ENCODE assay signal across 7 mouse cellular contexts in genomic region chr12:104897051-104897618, GRCm38 (mm10). TPM values are rescaled to one million over a fixed set of nuclear protein-coding genes. Genes with fewer than 3 reads are reported as not detected.
DNase-seq lines count a peak whose midpoint lies in the region; ATAC-seq lines count a peak whose summit lies in the region.

No protein-coding gene starts in this region.

- H3K36me3 ChIP-seq in neural tube, embryonic 12.5 days, result no peaks in the 10 kb centered on the region
- H3K36me3 ChIP-seq in forebrain, embryonic 16.5 days (ENCODE audit: control insufficient read depth, insufficient read depth), result no peaks in the 10 kb centered on the region

- no peaks in the 10 kb centered on the region for H3K9me3 ChIP-seq in neural tube, embryonic 12.5 days
- no peaks in the 10 kb centered on the region for H3K9me3 ChIP-seq in forebrain, embryonic 16.5 days (ENCODE audit: control insufficient read depth, low read length)

- WGBS in neural tube, embryonic 12.5 days, result 67% methylated on average over 8 of the region's 8 CpGs
- 56% methylated on average over 8 of the region's 8 CpGs for WGBS in forebrain, embryonic 16.5 days

- no peak overlapping the region for H3K27ac ChIP-seq in neural tube, embryonic 12.5 days
- H3K27ac ChIP-seq in forebrain, embryonic 16.5 days (ENCODE audit: low read length), result peak overlapping the region; percentile 15; the same call in 1 of the 2 replicates

- ATAC-seq in neural tube, embryonic 12.5 days (ENCODE audit: low FRiP score, low read depth), result peak; percentile 25; the same call in 1 of the 2 replicates
- peak; percentile 47 for ATAC-seq in forebrain, embryonic 16.5 days

- H3K9ac ChIP-seq in neural tube, embryonic 12.5 days, result no peak overlapping the region
- no peak overlapping the region for H3K9ac ChIP-seq in forebrain, embryonic 16.5 days (replicated peaks; ENCODE audit: low read depth, low read length)

- no peak for DNase-seq in neural tube, embryonic 10.5 days (ENCODE audit: extremely low spot score, low spot score)
- DNase-seq in kidney, postnatal 14 days, result peak; percentile 75
- DNase-seq in yolk sac, embryonic 10.5 days (ENCODE audit: low spot score), result peak; percentile 32
- no peak for DNase-seq in adrenal gland, postnatal 36 days
- no peak for DNase-seq in adrenal gland, adult (ENCODE audit: inconsistent age in 2 of 2, low spot score in 1 of 2)

- H3K4me3 ChIP-seq in neural tube, embryonic 12.5 days, result no peak overlapping the region
- no peak overlapping the region for H3K4me3 ChIP-seq in forebrain, embryonic 16.5 days (replicated peaks; ENCODE audit: low read length)

- no peak overlapping the region for H3K4me2 ChIP-seq in neural tube, embryonic 12.5 days (replicated peaks)
- no peak overlapping the region for H3K4me2 ChIP-seq in forebrain, embryonic 16.5 days (ENCODE audit: low read length)

- H3K27me3 ChIP-seq in neural tube, embryonic 12.5 days (replicated peaks), result no peaks in the 10 kb centered on the region; the same call in 1 of the 2 replicates
- H3K27me3 ChIP-seq in forebrain, embryonic 16.5 days (replicated peaks; ENCODE audit: control insufficient read depth, insufficient read depth, low read length), result no peaks in the 10 kb centered on the region

- peaks cover 16% of the 10 kb centered on the region; the same call in 1 of the 2 replicates for H3K4me1 ChIP-seq in neural tube, embryonic 12.5 days
- H3K4me1 ChIP-seq in forebrain, embryonic 16.5 days (replicated peaks; ENCODE audit: control insufficient read depth, insufficient read depth, low read length), result peaks cover 7% of the 10 kb centered on the region

RNA-seq across cellular contexts. Expression of gene Clmn, which starts 32.3 kb away (rescaled TPM):
- 2.0 TPM in 2 replicates for polyA plus RNA-seq in neural tube, embryonic 12.5 days (2016; fragmentation: Nextera tagmentation; extraction: Ambion mirVana)
- 0.71 and 0.84 TPM in 2 replicates for polyA plus RNA-seq in forebrain, embryonic 16.5 days (2015; fragmentation: Nextera tagmentation; extraction: Ambion mirVana)
- total RNA-seq in adrenal gland, postnatal 36 days (2021), result 10 to 100 TPM in 1 of 2 experiments, 1 to 10 TPM in 1; 7.9 to 13.2 TPM

Comparison
In these comparisons a context has a peak if more than half of its experiments do, and no peak if none do; other contexts are left out.
1. DNase-seq: peak in kidney, postnatal 14 days (single experiment) and yolk sac, embryonic 10.5 days (single experiment); none in neural tube, embryonic 10.5 days (single experiment), adrenal gland, postnatal 36 days (0 of 2) and adrenal gland, adult (0 of 2).